Mouse (Mus musculus) right cerebral cortex, adult 18-20 months (tissue): ENCODE measurements around the gene Smarcd1.

Experiments used
- DNase-seq: peaks from one replicate; pipeline ENCODE4 v3.0.0; 2022; ENCODE audit warnings: mixed read lengths

Gene Smarcd1

GRCm38 (mm10) chr15:99701999-99702900, at the start of gene Smarcd1:
TSS of gene Smarcd1 (plus strand) at chr15:99702129.
- peak; percentile 96 for DNase-seq

GRCm38 (mm10) chr15:99653291-99653690, 48.6 kb upstream of the Smarcd1 start:
- no peak for DNase-seq

- peak; percentile 46 for DNase-seq
Measured at GRCm38 (mm10) chr15:99653876-99654275, 48.1 kb upstream of the Smarcd1 start.

- no peak for DNase-seq
Measured at GRCm38 (mm10) chr15:99655956-99656355, 46.0 kb upstream of the Smarcd1 start.

GRCm38 (mm10) chr15:99658437-99658836, 43.5 kb upstream of the Smarcd1 start:
- DNase-seq: no peak

GRCm38 (mm10) chr15:99661121-99661830, 40.7 kb upstream of the Smarcd1 start:
- peak; percentile 51 for DNase-seq

- DNase-seq: no peak
Measured at GRCm38 (mm10) chr15:99662371-99662770, 39.6 kb upstream of the Smarcd1 start.

- DNase-seq: peak; percentile 37
Measured at GRCm38 (mm10) chr15:99663964-99664599, 37.8 kb upstream of the Smarcd1 start.

GRCm38 (mm10) chr15:99664600-99665451, 37.1 kb upstream of the Smarcd1 start:
- peak; percentile 86 for DNase-seq

GRCm38 (mm10) chr15:99667544-99667943, 34.4 kb upstream of the Smarcd1 start:
- no peak for DNase-seq

GRCm38 (mm10) chr15:99668881-99669280, 33.0 kb upstream of the Smarcd1 start:
- peak; percentile 81 for DNase-seq

- no peak for DNase-seq
Measured at GRCm38 (mm10) chr15:99669392-99669791, 32.5 kb upstream of the Smarcd1 start.

GRCm38 (mm10) chr15:99670154-99670821, 31.6 kb upstream of the Smarcd1 start, which contains the start of gene Asic1:
TSS of gene Asic1 (plus strand) at chr15:99670368.
- peak; percentile 77 for DNase-seq

- no peak for DNase-seq
Measured at GRCm38 (mm10) chr15:99670964-99671670, 30.8 kb upstream of the Smarcd1 start.

- DNase-seq: peak; percentile 62
Measured at GRCm38 (mm10) chr15:99671783-99672182, 30.1 kb upstream of the Smarcd1 start.

- DNase-seq: no peak
Measured at GRCm38 (mm10) chr15:99674866-99675265, 27.1 kb upstream of the Smarcd1 start.

GRCm38 (mm10) chr15:99677089-99677488, 24.8 kb upstream of the Smarcd1 start:
- peak; percentile 40 for DNase-seq

GRCm38 (mm10) chr15:99678063-99678800, 23.7 kb upstream of the Smarcd1 start:
- DNase-seq: no peak

- no peak for DNase-seq
Measured at GRCm38 (mm10) chr15:99679008-99679407, 22.9 kb upstream of the Smarcd1 start.

- DNase-seq: no peak
Measured at GRCm38 (mm10) chr15:99682880-99683279, 19.0 kb upstream of the Smarcd1 start.
